Mouse (Mus musculus): ENCODE data around the gene Dhcr7. TPM values are rescaled to one million over a fixed set of nuclear protein-coding genes. Genes with fewer than 3 reads are reported as not detected.

The Dhcr7 gene
- polyA plus RNA-seq, 1 experiment = not detected

DNA sequence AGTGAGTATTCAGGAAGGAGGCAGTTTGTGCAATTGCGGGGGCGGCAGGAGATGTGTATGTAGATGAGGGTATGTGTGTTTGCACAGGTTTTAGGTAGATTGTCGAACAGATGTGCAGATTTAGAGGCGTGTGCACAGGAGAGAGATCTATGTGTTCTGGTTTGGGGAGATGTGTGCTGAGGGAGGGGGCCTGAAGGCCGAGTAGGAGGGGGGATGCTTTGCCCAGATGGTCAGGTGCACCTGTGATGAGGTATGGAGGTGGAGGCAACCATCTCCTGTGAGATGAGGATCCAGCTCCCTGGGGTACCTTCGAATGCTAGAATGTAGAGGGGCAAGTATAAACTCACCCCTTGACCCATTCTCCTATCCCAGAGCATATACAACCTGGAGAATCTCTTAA, 7.5 kb downstream of the Dhcr7 start:
- Histone ChIP-seq H3K4me3 (ENCODE audit: insufficient read depth, low read depth, low read length) (peak overlapping the region; percentile 62), H3K4me1 (ENCODE audit: control insufficient read depth, insufficient read depth, low read length) (peaks cover 12% of the 10 kb centered on the region), H3K27ac (ENCODE audit: insufficient read depth, low read depth, low read length) (no peak overlapping the region)
- WGBS = 5% methylated on average over 6 of the region's 6 CpGs
- no peak for TF ChIP-seq CTCF (IDR thresholded peaks at IDR 0.05; ENCODE audit: insufficient read depth, low read depth, low read length)

DNA sequence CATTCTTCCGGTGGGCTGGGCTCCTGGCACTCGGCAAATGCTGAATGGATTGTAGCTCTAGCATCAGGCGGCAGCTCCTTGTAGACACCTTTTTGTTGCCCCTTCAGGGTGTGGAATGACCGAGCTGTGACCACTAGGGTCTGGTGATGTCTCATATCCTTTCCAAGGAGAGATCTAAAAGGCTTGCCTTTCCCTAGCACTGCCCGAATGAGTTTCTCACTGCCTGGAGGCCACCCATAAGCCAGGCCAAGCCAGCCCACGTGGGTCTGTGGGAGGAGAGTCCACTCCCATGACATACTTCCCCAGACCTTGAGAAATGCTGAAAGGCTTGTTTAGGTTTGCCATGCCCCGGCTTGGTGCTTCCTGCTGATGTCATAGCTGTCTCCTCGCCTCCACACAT, 9.3 kb downstream of the Dhcr7 start:
- WGBS = 60% methylated on average over 8 of the region's 8 CpGs
- Histone ChIP-seq H3K4me1 (ENCODE audit: control insufficient read depth, insufficient read depth, low read length) (peaks cover 18% of the 10 kb centered on the region), H3K4me3 (ENCODE audit: insufficient read depth, low read depth, low read length) (no peak overlapping the region), H3K27ac (ENCODE audit: insufficient read depth, low read depth, low read length) (no peak overlapping the region)
- TF ChIP-seq POLR2A (IDR thresholded peaks at IDR 0.05; ENCODE audit: insufficient read depth, low read depth, low read length) = no peak
- no peak for TF ChIP-seq CTCF (IDR thresholded peaks at IDR 0.05; ENCODE audit: insufficient read depth, low read depth, low read length)

DNA sequence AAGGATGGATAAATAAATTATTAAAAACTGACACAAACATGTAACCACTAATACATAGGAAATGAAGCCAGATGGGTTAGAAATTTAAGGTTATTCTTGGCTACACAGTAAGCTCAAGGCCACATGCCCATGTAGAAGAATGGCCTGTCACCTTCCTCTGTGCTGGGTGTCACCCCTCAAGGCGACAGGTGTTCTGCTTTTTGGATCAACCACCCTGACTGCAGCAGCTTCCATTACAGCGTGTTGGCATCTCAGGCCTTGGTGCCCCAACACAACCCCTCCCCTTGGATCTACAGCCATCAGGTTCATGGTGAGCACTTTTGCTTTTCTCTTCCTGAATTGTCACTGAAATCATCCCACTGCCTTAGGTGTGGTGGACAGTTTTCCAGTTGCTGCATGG, 9.7 kb downstream of the Dhcr7 start:
- 95% methylated on average over 2 of the region's 2 CpGs for WGBS
- TF ChIP-seq POLR2A (IDR thresholded peaks at IDR 0.05; ENCODE audit: insufficient read depth, low read depth, low read length) = no peak
- no peak for TF ChIP-seq CTCF (IDR thresholded peaks at IDR 0.05; ENCODE audit: insufficient read depth, low read depth, low read length)
- Histone ChIP-seq H3K4me3 (ENCODE audit: insufficient read depth, low read depth, low read length) (no peak overlapping the region), H3K4me1 (ENCODE audit: control insufficient read depth, insufficient read depth, low read length) (peaks cover 18% of the 10 kb centered on the region), H3K27ac (ENCODE audit: insufficient read depth, low read depth, low read length) (no peak overlapping the region)

DNA sequence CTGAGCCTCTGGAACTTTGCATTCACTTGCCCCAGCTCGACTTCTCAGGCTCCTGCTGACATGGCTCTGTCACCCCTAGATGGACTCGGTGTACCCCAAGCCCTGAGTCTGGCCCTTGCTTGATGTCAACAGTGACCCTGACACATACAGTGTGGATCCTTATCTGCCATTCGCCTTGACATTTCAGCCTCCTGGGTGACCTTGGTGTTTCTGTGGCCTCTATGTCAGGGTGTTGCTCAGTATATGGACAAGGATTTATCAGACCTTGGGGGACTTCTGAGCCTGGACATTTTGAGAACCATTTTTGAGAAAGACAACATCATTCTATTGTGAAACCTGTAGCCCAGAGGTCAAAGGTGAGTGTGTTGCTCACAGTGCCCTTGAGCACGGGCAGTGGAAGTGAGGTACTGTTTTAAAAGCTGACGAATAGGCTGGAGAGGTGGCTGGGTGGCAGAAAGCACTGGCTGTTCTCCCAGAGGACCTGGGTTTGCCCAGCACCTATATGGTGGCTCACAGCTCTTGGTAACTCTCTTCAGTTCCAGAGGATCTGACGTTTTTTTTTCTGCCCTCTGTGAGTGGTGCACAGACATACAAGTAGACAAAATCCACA, 10.7 kb downstream of the Dhcr7 start:
- WGBS = 81% methylated on average over 6 of the region's 6 CpGs
- H3K4me1 ChIP-seq (ENCODE audit: control insufficient read depth, insufficient read depth, low read length) = peaks cover 18% of the 10 kb centered on the region
- no peak overlapping the region for H3K4me3 ChIP-seq (ENCODE audit: insufficient read depth, low read depth, low read length)
- no peak for TF ChIP-seq CTCF (IDR thresholded peaks at IDR 0.05; ENCODE audit: insufficient read depth, low read depth, low read length)
- no peak for TF ChIP-seq POLR2A (IDR thresholded peaks at IDR 0.05; ENCODE audit: insufficient read depth, low read depth, low read length)
- no peak overlapping the region for H3K27ac ChIP-seq (ENCODE audit: insufficient read depth, low read depth, low read length)

DNA sequence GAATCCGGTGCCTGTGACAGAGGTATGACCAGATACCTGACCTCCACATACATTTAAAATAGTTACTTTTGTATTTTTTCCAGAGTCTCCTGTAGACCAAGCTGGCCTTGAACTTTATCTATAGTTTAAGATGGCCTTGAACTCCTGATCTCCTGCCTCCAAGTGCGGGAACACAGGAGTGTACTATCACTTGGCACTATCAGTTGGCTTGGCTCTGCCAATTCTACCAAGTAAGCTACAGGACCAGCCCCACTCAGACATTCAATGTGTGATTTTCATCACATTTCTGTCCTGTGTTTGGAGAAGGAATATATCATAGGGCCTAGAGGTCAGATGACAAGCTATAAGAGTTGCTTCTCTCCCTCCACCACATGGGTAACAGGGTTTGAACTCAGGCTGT, 11.4 kb downstream of the Dhcr7 start:
- no peak overlapping the region for H3K27ac ChIP-seq (ENCODE audit: insufficient read depth, low read depth, low read length)
- H3K4me3 ChIP-seq (ENCODE audit: insufficient read depth, low read depth, low read length) = no peak overlapping the region
- TF ChIP-seq POLR2A (IDR thresholded peaks at IDR 0.05; ENCODE audit: insufficient read depth, low read depth, low read length) (no peak), CTCF (IDR thresholded peaks at IDR 0.05; ENCODE audit: insufficient read depth, low read depth, low read length) (no peak)
- 89% methylated on average over 2 of the region's 2 CpGs for WGBS
- peaks cover 18% of the 10 kb centered on the region for H3K4me1 ChIP-seq (ENCODE audit: control insufficient read depth, insufficient read depth, low read length)

DNA sequence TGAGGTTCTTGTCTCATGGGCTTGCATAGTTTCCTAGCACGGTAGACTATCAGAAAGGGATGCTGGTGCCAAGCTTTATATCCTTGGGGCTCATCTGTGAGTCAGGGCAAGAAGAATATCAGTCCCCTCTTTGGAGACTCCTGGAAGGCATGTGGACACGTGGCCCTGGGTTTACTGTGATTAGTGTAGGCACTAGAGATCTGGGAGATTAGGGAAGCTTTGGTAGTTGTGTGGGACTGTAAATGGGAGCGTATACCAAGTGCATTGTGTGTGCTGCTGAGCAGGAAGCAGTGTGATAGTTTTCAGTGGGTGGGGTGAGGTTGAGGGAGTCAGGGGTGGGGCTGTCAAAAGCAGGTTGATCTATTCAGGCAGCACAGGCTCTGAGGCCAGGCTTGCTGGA, 12.0 kb downstream of the Dhcr7 start:
- Histone ChIP-seq H3K4me3 (ENCODE audit: insufficient read depth, low read depth, low read length) (no peak overlapping the region), H3K4me1 (ENCODE audit: control insufficient read depth, insufficient read depth, low read length) (peaks cover 18% of the 10 kb centered on the region), H3K27ac (ENCODE audit: insufficient read depth, low read depth, low read length) (no peak overlapping the region)
- TF ChIP-seq POLR2A (IDR thresholded peaks at IDR 0.05; ENCODE audit: insufficient read depth, low read depth, low read length) = no peak
- no peak for TF ChIP-seq CTCF (IDR thresholded peaks at IDR 0.05; ENCODE audit: insufficient read depth, low read depth, low read length)
- WGBS = 38% methylated on average over 3 of the region's 3 CpGs

DNA sequence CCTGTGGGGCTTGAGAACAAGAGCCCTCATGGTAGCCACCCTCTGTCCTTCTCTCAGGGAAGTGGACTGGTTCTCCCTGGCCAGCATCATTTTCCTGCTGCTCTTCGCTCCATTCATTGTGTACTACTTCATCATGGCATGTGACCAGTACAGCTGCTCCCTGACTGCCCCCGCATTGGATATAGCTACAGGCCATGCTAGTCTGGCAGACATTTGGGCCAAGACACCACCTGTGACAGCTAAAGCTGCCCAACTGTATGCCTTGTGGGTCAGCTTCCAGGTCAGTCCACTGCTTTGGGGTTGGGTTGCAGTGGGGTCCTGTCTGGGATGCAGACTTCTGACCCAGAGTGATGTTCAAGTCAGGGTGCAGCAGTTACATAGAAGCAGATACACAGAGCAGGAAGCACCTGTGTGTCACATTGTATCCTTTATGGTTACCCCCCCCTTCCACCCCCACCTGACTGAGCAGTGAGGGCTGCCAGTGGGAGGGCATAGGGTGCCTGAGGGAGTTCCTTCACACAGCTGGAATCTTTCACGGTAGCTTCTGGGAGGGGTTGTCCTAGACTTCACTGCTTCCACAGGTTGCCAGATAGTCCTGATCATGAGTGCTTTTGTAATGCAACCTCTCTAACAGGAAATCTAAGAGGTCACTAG, 14.9 kb downstream of the Dhcr7 start:
- H3K4me1 ChIP-seq (ENCODE audit: control insufficient read depth, insufficient read depth, low read length) = peaks cover 10% of the 10 kb centered on the region; the same call in 1 of the 2 replicates
- H3K27ac ChIP-seq (ENCODE audit: insufficient read depth, low read depth, low read length) = no peak overlapping the region
- TF ChIP-seq CTCF (IDR thresholded peaks at IDR 0.05; ENCODE audit: insufficient read depth, low read depth, low read length) (no peak), POLR2A (IDR thresholded peaks at IDR 0.05; ENCODE audit: insufficient read depth, low read depth, low read length) (no peak)
- WGBS = 72% methylated on average over 3 of the region's 3 CpGs
- H3K4me3 ChIP-seq (ENCODE audit: insufficient read depth, low read depth, low read length) = no peak overlapping the region

DNA sequence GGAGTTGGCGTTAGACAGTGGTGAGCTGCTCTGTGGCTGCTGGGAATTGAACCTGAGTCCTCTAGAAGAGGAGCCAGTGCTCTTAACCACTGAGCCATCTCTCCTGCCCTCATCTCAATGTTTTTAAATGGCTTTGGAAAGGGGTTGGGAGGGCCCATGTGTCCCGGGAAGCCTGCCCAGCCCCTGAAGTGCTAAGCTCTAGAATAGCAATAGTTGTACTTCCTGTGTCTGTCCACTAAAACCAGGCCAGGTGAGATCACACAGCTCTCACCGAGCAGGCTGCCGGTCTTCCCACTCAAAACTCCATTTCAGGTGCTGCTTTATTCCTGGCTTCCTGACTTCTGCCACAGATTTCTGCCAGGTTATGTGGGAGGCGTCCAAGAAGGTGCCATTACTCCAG, 17.2 kb downstream of the Dhcr7 start:
- Histone ChIP-seq H3K4me1 (ENCODE audit: control insufficient read depth, insufficient read depth, low read length) (peaks cover 9% of the 10 kb centered on the region; the same call in 1 of the 2 replicates), H3K27ac (ENCODE audit: insufficient read depth, low read depth, low read length) (no peak overlapping the region), H3K4me3 (ENCODE audit: insufficient read depth, low read depth, low read length) (no peak overlapping the region)
- TF ChIP-seq POLR2A (IDR thresholded peaks at IDR 0.05; ENCODE audit: insufficient read depth, low read depth, low read length) (no peak), CTCF (IDR thresholded peaks at IDR 0.05; ENCODE audit: insufficient read depth, low read depth, low read length) (no peak)
- WGBS = 91% methylated on average over 5 of the region's 5 CpGs

DNA sequence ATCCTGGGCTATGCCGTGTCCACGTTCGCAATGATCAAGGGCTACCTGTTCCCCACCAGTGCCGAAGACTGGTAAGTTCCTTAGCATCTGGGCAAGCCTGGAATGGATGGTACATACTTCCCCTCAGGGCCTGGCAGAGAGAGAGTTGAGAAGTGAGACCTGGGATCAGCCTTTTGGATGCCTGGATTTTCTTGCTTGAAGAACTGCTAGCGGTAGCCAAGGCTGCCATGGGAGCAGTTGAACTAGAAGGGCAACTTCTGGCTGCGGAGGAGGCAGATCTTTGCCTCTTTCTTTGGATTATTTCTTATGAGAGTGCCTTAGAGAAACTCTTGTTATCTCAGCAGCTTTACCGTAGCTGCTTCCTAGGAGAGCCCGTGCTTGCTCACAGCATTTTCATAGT, 18.4 kb downstream of the Dhcr7 start:
- WGBS = 96% methylated on average over 8 of the region's 8 CpGs
- 0 out of 2 replicates have a peak, but pooled peaks cover 2% of the 10 kb centered on the region for H3K4me1 ChIP-seq (ENCODE audit: control insufficient read depth, insufficient read depth, low read length)
- no peak overlapping the region for H3K27ac ChIP-seq (ENCODE audit: insufficient read depth, low read depth, low read length)
- no peak overlapping the region for H3K4me3 ChIP-seq (ENCODE audit: insufficient read depth, low read depth, low read length)
- TF ChIP-seq CTCF (IDR thresholded peaks at IDR 0.05; ENCODE audit: insufficient read depth, low read depth, low read length) (no peak), POLR2A (IDR thresholded peaks at IDR 0.05; ENCODE audit: insufficient read depth, low read depth, low read length) (no peak)
